Mouse (Mus musculus): ENCODE data around the gene Zfp319. TPM values are rescaled to one million over a fixed set of nuclear protein-coding genes. Genes with fewer than 3 reads are reported as not detected.
"Not testable (repeated sequence)": the region's sequence is repeated elsewhere in the genome, so short reads cannot be mapped to it uniquely, and the experiment has no call there.

The Zfp319 gene
- total RNA-seq (2021) = 10 to 100 TPM; 18.1 to 19.4 TPM
- long read RNA-seq, full-length matches to known transcripts = 4 of 16 reads
- long read RNA-seq, partial matches to known transcripts = 0 of 16 reads
- long read RNA-seq, other reads (novel, unspliced or antisense) = 12 of 16 reads

DNA sequence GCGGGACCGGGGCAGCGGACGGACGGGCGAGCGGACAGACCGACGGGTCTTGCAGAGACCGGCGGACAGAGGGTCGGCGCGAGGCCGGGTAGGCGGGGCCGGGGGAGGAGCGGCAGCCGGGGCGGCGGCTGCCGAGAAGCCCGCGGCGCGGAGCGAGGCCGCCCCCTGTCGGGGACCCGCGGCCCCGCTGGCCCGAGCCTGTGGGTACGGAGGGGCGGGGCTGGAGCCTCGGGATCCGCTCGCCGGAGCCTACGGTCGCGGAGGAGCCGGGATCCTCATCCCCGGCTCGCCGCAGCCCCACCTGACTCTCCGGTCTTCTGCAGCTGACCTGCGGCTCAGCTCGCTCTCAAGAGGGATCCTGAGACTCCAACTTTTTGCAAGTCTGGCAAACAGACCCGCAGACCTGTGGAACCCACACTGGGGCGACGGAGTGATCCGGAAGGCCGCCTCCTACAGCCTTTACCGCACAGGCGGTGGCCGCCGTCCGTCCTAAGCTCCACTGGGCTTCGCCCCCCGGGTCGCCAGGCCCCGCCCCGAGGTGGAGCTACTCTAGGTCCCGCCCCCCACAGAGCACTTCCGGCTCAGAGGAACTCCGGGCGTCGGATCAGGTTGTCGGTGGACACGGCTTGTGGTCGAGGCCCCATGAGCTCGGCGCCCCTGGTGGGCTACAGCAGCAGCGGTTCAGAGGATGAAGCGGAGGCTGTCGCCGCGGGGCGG is at the start of gene Zfp319, which contains the start of gene Usb1:
Gene Zfp319 (minus strand): TSS at position 231 of the 717 bp plus-strand sequence.
Gene Usb1 (plus strand): TSS at position 565 of the 717 bp plus-strand sequence.
- DNase-seq (ENCODE audit: low spot score in 2 of 2) = peak; percentile 95 to 96

DNA sequence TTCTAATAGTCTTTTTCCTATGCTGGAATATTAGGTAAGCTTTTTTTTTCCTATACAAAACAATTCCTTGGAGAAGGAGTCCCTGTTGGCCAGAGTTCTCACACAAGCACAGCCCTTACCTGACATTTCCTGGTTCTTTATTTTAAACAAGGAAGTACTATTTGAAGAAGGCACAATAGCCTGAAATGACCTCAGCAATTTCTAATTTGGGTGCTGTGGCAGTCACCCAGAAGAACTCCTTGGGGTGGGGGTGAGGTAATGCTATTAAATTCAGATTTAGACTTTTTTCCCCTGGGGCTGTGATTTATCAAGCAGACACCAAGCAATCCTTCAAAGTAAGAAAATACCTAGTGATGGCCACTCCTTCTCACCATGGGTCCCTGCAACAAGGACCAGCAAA is 49.2 kb upstream of the Zfp319 start:
- no peak for DNase-seq (ENCODE audit: low spot score in 2 of 2)

DNA sequence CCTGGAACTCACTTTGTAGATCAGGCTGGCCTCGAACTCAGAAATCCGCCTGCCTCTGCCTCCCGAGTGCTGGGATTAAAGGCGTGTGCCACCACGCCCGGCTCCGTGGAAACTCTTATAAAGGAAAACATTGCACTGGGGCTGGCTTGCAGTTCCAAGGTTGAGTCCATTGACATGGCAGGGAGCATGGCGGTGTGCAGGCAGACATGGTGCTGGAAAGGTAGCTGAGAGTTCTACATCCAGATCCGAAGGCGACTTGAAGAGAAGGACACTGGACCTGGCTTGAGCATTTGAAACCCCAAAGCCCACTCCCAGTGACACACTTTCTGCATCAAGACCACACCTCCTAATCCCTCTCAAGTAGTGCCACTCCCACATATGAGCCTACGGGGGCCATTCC is 47.2 kb upstream of the Zfp319 start:
- DNase-seq (ENCODE audit: low spot score in 2 of 2) = not testable (repeated sequence)

DNA sequence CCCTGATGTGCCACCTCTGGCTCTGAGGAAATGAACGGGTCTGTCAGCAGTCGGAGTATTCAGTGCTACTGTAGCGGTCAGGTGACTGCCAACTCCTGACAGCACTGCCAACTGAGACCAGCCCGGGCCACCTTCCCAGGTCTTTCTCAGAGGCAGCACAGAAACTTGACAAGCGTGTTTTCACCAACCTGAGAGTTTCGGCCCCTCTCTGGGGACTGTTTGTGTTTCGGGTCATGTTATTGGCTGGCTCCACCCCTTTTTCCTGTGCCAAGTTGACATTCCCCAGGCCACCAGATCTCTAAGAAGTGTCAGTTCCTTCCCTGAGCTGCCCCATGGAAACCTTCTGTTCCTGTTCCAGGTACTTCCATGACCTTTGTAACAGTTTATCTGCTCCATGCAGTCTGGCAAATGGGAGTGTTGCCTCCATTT is 46.1 kb upstream of the Zfp319 start:
- DNase-seq (ENCODE audit: low spot score in 2 of 2) = no peak

DNA sequence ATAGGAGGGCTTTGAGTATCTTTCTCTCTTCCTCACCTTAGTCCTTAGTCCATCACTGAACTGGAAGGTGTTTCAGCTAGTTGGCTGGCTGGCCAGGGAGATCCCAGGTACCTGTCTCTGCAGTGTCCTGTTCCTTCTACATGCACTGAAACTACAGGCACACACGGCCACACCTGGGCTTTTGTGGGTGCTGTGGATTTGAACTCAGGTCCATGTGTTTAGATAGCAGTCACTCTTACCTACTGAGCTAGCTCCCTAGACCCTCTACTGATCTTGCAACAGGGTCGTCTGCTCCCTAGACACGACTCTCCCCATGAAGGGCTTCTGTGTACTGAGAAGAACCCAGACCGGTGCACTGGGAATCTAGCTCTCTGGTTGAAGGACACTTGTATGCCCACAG is 45.4 kb upstream of the Zfp319 start:
- DNase-seq (ENCODE audit: low spot score in 2 of 2) = no peak

DNA sequence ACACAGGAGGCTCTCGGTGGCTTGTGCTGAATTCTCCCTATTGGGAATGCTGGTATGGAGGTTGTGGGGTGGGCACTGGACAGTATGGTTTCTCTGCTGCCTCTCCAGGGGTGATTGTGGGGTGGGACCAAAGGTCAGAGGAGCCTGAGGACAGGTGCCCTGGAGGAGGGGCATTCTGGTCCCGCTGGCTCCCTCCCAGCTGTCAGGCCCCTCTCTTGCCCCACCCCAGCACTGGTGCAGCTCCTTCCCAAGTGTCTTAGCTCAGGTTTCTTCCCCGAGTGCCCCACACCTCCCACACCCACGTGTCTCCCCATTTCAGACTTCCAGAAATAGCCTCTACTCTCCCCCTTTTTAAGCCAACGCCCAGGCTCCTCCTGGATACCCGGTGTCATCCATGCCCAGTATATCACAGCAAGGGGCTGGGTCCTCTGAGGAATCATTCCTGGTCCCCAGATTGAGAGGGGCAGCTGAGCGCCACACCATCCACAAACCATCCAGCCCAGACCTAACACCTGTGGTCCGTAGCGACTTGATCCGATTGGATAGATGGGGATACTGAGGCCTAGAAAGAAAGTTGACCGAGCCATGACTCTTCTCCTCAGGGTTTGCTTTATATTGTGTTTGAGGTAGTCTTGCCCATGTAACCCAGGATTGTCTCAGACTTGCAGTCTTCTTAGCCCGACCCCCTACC is 44.7 kb upstream of the Zfp319 start:
- no peak for DNase-seq (ENCODE audit: low spot score in 2 of 2)

DNA sequence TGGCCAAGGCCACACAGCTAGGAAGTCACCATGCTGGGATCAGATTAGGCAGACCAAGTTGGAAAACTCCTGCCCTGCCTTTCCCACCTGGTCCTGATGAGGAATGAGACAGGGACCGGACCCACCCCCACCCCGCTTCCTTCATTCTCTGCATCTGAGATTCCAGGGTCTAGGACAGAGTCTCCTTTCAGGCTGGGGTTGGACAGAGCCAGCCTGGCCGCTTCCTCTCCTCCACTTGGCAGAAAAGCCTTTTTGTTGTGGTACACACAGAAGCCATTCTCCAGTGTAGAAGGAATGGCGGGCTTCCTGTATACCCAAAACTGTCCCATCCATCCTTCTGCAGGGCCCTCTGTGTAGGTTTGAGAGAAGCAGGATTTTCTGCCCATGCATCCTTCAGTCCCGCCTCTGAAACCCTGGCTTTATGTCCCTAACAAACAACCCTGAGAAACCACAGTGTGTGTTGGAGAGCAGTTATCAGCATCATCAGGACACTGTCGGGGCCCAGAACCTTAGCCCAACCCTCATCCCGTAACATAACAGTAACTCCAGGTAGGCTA is 43.7 kb upstream of the Zfp319 start:
- no peak for DNase-seq (ENCODE audit: low spot score in 2 of 2)

DNA sequence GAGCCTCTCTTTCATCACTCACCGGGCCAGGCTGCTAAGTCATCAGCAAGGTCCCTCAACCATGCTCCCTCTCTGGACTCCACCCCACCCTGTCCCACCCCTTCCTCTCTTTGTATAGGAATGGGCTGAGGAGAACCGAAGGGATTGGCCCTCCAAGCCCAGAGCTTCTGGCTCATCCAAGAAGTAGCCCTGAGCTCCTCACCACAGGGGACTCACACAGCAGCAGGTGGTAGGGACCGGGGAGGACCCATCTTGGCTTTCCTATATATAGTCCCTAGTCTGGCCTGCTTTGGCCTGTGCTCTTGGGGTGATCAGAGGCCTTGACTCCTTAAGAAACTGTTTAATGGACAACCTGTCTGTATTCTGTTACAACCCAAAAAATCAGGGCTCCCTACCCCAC is 42.7 kb upstream of the Zfp319 start:
- DNase-seq (ENCODE audit: low spot score in 2 of 2) = no peak

DNA sequence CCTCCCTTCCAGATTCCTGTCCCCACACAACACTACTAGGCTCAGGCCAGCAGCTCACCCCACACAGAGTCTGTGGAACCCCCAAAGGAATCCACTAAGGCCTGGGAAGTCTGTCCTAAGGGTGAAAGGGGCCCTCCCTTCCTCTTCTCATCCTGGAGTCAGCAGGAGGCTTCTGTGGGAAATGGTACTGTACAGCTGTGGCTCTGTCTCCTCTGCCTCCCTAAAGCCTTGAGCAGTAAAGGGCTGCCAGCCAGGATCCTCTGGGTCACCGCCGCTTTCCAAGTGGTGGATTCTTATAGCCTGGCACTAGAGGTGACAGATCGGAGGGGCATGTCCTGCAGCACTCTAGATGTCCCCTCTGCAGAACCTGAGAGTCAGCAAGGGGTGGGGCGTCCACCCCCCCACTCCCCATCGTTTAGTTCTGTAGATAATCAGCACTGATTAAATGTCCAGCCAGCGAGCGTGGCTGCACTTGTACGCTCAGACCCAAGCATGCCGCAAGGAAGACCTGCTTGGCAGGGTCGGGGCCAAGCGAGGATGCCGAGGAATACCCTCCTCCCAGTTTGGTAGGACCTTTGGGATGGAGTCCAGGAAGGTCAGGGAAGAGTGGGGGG is 41.7 kb upstream of the Zfp319 start:
- no peak for DNase-seq (ENCODE audit: low spot score in 2 of 2)

DNA sequence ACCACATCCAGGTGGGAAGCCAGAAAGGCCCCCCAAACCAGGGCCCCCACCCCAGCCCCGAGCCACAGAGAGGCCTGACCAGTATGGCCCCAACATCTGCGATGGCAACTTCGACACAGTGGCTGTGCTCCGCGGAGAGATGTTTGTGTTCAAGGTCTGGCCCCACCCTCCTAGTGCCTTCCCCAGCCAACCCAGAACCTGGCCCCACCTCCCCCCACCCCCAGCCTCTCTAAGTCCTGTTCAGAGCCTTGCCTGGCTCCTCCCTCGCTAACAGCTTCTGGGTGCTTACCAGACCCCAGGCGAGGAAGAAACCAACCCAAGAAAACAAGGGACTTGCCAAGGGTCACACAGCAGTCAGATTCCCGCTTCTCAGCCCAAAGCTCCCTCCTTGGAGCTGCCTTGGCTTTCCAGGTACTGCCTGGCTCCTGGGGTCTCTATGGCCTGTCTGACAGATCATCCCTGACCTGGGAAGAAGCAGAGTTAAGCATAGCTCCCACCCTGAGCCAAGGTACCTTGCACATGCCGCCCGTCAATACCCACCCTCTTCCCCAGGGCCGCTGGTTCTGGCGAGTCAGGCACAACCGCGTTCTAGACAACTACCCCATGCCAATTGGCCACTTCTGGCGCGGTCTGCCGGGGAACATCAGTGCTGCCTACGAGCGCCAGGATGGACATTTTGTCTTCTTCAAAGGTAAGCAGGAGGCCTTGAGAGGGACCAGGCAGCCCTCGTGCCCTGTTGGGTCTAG is 38.0 kb upstream of the Zfp319 start:
- DNase-seq (ENCODE audit: low spot score in 2 of 2) = no peak

DNA sequence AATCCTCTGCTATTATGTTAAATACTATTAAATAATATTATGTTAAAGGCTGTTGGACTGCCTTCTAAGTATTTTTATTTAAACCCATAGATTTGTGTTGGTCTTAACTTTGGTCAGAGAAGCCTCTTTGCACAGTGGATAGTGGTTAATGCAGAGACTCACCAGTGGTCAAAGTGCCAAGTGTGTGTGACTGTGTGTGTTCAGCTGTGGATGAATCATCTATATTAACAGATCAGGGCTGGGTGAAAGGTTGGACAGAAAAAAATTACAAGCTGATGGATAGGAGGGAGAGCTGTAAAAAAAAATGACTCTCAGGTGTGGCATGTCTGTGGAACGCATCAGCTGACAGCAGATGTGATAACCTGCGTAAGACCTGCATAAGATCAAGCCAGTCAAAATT is 32.1 kb upstream of the Zfp319 start:
- no peak for DNase-seq (ENCODE audit: low spot score in 2 of 2)

DNA sequence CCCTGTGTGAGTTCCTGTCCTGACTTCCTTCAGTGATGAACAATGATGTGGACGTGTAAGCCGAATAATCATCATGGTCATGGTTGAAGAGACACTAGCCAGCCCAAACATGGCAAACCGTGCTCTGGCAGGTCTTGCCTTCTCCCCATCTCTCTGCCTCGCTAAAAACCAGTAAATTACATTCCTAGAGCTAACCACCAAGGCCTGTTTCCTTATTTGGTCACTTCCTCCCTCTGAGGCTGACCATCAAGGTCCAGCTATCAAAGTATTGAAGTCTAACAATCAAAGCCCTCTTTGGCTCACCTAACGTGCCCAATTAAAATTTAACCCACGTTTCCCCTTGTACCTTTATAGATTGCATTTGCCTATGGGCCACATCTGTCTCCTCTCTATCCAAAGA is 30.5 kb upstream of the Zfp319 start:
- no peak for DNase-seq (ENCODE audit: low spot score in 2 of 2)

DNA sequence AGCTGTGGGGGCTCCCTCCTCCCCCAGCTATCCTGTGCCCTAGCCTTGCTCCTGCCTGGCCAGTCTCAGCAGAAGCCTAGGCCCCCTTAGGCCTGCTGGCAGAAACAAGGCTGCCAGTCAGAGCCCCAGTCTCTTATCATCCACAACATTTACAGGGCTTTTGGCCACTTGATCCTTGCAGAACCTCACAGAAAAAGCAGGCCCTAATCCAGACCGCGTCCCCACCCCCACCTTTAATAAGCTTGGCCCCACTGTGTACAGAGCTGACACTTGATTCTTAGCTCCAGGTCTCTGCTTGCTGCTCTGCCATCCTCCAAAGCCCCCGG is 29.2 kb upstream of the Zfp319 start:
- no peak for DNase-seq (ENCODE audit: low spot score in 2 of 2)

DNA sequence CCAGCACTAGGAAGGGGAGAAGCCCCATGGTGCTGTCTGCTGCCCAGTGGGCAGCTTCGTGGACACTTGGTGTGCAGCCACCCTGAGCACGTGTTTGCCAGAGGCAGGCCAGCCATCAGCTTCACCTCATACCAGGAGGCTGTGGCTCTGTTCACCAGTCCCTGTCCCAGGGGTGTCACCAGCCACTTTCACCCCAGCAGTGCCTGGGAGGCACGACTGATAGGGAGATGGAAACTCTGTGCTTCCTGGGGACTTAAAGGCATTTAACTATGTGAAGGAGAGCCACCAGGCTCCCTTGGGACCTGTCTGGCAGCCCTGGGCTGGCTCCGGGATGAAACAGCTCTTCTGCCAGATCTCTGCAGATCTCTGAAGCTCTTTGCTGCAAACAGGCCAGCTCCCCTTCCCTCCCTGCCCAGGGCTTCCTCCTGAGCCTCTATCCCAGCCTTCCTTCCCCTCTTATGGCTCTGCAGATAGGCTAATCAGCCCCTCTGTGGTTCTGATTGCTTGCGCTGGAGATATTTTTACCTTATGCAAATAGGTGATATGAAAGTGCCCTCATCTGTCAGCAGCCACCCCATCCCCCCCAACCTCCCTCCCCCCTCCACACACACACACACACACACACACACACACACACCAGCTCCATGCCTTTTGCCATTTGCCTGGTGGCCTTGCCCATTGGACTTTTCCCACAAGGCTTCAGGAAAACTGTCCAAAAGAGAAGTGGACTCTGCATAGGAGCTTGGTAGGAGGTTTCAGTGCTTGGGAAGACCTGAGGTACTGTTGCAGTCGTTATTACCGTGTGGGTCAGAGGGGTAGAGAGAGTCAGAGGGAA is 28.6 kb upstream of the Zfp319 start:
- DNase-seq (ENCODE audit: low spot score in 2 of 2) = no peak

DNA sequence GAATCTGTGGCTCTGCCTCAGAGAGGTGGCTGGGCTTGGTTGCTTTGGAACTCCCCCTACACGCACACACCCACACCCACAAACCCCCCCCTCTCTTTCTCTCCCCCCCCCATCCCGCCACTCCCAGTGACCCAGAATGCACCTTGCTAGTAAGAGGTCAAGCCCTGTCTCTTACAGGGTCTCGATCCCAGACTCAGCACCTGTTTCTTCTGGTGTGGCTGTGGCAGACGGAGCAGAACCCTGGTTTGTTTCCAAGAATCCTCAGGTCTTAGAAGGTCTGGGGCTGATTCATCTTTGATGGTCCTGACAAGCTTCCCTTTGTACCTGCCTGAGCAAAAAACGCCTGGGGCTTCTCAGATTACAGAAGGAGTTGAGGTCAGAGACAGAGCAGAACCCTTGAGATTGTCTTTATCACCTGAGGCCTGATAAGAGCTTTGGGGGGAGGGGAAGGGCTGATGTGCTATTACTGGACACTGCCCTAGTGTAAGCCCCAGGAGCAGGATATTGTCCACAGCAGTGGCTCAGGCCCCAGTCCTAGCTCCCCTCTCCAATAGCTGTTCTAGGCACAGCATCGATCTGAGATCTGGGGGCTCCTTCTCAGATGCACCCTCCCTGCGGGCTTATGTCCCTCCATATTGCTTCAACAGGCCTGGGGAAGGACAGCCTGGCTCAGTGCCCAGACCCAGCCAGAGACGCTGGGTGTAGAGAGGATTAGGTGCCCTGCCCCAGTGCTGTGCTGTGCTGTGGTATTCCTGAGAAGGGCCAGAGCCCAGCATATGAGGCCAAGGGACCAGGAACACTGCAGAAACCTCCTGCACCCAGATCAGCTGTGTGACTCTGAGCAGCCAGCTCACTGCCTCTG is 27.0 kb upstream of the Zfp319 start:
- no peak for DNase-seq (ENCODE audit: low spot score in 2 of 2)

DNA sequence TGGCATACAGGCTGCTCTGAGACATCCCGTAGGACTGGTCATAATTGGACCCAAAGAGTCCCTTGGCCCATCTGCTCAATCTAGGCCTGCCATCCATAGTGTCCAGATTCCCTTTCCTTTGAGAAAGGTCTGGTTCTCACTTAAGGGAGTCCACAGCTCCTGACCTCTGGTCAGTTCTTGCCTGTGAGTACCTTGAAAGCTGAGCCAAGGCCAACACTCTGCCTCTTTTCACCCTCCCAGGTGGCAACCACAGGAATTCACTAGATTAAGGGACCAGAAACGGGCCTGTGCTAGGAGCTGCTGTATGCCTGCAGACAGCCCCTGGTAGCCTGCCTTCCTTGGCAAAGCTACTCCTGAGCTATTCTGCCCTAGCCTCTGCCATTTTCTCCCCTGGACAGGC is 22.9 kb upstream of the Zfp319 start:
- DNase-seq (ENCODE audit: low spot score in 2 of 2) = no peak

DNA sequence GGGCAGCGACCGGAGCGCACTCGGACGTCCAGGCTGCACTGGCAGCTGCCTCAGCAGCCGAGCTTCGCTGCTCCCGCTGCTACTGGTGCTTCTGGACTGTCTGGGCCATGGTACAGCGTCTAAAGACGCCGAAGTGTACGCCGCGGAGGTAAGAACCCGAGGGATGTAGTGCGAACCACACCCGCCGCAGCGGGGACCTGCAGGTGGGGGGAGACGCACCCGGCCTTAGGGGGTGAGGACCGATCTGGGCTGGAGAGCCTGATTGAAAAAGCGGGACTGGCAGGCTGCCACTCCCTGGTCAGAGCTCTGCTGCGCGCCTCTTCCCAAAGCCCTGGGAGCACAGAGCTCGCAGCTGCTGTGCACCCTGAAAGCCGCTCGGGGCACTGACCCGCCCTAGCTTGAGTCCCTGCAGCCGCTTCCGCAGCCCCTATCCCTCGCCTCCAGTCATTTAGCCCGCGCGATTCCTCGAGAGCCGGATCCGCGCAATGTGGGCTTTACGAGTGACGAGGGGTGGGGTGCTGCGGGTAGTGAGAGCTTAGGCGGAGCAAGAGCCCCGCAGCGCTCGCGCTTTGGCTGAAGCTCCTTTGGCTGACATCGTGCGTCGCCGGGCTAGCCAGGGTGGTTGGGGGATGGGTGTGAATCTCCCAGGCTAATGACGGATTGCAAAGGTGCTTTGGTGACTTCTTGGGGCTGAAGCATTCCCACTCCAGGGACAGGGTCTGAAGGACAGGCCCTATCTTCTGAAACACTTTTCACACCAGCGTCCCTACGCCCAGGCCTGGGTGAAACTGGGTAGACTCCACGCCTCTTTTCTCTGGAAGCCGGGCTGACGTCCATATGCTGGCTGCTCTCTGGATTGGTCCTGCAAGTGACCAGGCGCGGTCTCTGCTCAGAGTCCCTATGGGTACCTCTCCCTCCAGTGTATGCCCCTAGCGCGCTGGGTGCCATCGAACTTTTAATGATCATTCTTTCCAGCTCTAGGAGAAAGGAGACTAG is 21.4 kb upstream of the Zfp319 start:
- peak; percentile 49 to 63 for DNase-seq (ENCODE audit: low spot score in 2 of 2)

Measured in layer of hippocampus, postnatal 10 days (tissue).